Mouse (Mus musculus) Muller cell, postnatal 12 days (primary cell): ENCODE results near the gene Gm44596.
A peak's percentile ranks its signal among the peaks of the same experiment; 100 is the strongest.

Experiments
- DNase-seq: peaks from one replicate; pipeline ENCODE4 v3.0.0-alpha.2; 2015; ENCODE audit errors: inconsistent ontology term

The Gm44596 gene

DNA sequence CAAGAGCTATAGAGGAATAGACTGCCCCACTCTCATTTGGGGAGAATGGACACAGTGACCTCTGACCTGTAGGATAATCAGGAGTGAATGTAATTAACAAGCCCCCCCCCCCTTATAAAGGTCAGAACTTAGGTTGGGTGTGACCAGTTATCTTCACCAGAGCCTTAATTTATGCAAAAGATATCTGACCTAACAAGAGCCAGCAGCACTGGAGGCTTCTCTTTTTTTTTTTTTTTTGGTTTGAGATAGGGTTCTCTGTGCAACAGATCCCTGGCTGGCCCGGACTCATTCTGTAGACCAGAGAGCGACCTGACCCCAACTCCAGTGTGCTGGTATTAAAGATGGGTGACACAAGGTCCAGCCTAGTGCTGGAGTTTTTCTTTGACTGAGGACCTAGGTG, 54.0 kb downstream of the Gm44596 start:
- no peak for DNase-seq

DNA sequence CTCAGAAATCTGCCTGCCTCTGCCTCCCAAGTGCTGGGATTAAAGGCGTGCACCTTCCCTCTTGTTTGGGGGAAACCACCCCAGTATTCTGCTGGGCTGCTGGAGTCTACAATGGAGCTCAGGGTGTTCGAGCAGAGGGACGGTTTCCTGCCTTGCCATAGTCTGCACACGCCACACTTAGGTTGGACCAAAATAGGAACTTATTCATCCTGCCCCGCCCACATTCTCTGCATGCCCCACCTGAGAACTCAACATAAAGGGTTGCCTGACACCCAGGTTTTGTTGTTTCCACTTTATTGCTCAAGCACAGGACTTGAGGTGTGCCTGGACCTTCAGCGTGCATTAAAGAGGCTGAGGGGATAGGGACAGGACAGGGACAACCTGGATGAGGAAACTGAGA, 54.5 kb downstream of the Gm44596 start:
- no peak for DNase-seq

DNA sequence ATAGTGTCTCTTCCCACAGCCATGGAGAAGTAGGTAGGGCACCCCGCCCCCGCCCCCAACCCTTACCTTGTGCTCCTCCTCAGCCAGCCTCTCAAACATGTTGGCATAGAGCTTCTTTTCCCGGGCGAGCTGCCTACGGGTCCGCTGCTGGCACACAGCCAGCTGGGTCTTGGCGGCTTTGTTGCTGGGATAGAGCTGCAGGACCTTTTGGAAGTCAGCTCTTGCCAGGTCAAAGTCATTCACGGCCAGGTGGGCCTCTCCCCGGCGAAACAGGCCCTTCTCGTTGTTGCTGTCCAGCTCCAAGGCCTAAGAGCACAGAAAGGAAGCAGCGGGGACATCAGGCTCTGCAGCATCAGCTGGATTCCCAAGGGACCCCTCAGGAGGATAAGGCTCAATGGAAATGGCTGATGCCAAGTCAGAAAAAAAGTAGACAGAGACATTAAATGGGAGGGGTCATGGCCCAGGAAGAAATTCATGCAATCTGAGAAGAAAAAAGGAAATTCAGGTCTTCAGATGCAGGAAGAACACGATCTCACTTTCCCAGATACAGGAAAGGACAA, 57.1 kb downstream of the Gm44596 start:
- DNase-seq: no peak

DNA sequence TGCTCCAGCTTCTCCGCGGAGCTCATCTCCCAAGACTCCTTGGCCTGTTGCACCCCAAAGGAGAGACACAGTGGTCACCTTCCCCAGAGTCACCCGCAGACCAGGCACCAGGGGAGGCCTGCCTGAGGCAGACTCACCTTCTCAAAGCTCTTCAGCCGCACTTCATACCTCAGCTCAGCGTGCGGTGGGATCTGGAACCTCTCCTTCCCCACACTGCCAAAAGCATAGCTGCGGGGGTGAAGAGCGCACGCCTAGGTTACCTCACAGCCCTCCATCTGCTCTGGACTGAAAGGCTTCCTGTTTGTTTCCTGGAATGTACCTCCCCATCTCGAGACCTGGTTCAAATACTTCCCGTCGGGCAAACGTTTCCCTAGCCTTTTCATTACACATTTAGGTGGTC, 58.3 kb downstream of the Gm44596 start:
- DNase-seq: no peak

DNA sequence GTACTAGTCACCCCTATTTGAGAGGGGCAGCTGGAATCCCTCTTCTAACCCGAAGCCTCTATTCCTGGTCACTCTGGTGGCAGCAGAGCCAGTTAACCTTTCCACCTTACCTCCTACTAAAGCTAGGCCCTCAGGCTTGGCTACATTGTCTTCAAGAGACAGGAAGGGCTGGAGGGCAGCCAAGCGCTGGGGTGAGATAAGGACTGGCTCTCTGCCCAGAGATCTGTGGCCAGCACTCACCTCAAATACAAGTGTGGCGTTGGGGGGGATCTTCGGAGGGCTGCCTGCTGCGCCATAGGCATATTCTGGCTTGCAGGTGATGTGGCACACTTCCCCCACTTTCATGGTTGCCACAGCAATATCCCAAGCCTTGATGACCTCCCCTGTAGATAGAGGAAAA, 60.2 kb downstream of the Gm44596 start:
- DNase-seq: no peak

DNA sequence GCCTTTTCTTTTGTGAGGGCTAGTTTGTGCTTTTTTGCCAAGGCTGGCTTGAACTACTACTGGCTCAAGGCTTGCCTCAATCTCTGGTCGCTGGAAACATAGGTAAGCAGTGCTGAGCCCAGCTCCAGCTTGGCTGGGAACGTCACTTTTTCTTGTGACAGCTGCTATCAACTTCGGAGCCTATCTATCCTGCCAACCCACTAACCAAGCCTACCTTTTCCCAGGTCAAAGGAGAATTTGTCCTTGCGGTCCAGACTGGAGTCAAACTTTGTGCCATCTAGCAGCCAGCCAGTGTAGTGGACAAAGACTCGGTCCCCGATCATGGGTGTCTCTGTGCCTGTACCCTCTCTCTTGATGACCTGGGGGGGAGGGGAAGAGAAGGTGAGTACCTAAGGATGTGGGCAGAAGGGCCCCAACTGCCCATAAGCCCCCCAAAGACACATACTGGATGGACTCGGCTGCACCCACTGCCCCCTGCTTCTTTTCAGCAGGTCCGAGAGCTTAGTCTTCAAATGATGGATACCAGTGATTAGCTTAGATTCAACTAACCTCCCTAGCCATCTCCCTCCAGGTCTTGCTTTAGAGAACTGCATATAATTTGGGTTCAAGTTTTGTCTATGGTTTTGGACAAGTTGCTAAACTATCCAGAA, 61.2 kb downstream of the Gm44596 start:
- no peak for DNase-seq

DNA sequence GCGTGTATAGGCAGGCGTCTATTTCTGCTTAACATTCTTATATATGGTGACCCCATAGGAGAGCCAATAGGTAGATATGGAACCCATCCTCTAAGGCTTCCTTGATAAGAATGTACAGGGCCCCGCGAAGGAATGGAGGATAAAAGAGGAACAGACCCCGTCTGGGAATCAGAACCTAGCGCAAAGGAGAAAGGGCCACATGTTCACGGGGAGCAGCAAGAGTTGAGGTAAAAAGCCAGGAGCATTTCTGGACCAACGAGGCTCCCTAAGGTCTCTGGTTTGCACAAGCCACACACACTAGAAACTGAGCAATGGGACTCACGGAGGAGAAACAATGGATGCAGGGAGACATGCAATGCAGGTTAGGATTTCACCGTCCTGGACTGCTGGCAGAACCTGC, 62.0 kb downstream of the Gm44596 start:
- no peak for DNase-seq

DNA sequence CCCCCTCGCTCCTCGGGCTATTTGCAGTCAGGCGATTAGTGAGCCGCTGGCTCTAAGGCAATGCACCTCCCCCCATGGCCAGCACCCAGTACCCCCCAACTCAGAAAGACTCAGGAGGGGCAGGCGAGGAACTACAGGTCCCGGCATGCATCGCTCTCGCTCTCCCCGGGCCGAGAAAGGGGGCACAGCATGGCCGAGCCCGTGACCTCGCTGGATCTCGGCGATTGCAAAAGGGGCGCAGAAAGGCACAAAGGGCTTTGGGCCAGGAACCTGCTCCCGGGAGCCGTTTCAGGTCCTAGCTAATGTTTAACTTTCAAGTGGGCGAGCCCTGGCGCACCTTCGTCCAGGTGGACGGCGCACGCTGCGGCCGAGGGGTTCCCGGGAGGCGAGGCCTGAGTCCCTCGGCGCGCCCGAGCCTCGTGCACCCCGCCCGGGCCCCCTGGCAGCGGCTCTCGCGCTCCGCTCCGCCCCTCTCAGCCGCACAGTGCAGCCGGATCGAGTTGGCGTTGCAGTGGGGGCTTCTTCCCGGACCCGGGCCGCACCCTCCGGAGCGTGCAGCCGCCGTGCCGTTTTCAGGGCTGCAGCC, 62.5 kb downstream of the Gm44596 start:
- DNase-seq: peak; percentile 65

DNA sequence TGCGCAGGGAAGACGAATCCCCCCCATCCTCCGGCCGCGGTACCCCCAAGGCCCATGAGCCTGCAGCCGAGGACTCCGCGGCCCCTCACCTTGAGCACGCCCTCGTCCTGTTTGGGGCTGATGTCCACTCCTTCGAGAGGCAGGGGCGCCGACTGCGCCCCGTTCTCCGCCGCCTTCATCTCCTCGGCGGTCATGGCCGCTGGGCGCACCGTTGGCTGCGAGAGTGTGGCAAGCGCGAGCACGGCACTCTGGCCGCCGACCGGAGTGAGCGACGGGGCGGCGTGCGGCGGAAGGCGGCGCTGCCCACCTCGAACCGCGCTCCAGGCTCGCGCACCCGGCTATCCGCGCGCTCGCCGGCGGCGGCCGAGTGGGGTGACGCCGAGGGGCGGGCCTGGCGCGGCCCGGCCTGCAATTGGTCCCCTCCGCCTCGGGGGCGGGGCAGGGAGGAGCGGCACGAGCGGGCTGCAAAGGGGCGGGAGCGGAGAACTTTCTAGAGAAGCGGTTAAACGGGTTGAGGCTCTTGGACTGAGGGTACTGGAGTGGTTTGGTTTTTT, 63.1 kb downstream of the Gm44596 start, which contains the start of gene Fkbp4:
Gene Fkbp4 (minus strand): TSS at position 361 of the 554 bp plus-strand sequence.
- DNase-seq: peak; percentile 97

DNA sequence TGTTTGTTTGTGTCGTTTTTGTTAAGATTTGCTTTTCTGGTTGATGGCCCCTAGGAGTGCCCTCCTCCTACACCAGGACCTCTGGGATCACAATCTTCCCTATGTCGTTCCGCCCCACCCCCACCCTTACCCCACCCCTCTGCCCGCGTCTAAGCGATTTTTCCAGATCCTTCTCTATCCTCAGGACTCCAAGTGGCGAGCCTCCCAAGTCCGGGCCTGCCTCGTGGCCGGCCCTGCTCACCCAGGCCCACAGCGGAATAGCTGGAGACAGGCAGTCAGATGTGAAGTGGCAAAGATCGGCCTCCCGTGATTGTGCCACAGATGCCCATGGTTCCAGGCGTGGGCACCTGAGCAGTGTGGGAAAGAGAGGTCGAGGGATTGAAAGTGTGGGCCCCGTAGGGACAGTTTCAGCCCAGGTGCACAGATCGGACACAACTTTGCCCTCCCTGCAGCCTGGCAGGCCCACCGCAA, 63.6 kb downstream of the Gm44596 start:
- no peak for DNase-seq

DNA sequence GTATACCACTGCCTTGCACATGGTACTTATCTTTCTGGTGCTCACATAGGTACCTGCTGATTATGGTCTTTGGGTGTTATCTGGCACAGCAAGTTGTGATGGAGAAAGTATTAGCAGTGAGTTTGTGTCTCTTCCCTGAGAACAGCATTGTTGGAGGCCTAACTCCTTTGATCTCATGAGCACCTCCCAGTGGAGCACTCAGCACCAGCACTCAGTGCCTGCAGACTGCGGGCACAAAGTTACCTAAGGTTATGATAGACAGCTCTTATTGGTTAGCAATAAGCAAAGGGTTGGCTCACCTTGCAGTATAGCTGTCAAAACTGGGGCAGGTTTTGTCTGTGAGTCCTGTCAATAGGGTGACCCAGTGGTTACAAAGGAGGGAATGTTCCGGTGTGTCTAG, 64.9 kb downstream of the Gm44596 start:
- DNase-seq: no peak

DNA sequence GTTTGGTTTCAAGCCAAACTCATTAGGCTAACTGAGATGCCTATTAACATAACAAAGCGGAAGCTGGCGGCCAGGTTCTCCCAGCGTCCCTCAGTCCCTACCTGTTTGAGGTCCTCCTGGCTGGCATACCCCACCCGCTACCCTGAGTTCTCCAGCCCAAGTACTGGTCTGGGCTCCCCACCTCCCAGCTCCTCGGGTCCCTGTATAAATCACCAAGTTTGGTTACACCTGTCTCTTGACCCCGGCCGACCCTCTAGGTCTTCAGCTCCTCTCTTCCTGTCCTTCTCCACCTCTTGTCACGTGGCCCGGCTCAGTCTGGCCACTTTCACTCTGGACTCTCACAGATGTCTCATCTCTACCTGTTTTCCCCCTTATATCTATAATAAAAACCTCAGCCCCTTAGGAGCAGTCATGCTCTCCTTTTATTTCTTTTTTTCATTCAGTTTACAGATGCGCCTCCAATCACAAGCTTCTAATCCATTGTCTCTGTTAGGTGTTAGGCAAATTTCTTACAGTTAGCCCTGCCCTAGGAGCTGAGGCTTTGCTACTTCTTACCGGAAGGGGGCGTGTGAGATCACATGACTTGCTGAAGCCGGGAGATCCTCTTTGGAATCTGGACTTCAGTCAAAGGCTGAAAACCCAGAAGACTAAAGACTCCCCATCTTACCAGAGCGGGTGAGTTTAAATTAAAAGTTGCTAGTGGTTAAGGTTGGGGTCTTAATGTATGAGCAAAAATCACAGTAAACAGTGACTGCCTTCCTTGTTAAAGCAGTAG, 70.6 kb downstream of the Gm44596 start:
- peak; percentile 37 for DNase-seq

DNA sequence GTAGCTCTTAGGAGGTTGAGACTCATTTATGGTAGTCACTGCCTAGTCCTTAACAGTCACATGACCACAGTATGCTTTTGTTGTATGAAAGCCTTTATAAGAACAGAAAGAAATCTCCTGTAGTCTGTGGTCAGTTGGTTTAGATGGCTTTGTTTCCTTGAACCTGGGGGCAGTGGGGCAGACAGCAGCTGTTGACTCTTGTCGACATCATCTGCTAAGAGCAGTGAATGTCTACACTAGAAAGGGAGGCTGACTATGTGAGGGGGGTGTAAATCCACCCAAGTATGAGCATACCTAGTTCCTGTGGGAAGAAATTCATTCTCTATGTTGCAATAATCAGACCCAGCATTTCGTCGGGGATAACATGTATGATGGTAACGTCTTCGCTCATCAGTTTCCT, 71.8 kb downstream of the Gm44596 start:
- no peak for DNase-seq

DNA sequence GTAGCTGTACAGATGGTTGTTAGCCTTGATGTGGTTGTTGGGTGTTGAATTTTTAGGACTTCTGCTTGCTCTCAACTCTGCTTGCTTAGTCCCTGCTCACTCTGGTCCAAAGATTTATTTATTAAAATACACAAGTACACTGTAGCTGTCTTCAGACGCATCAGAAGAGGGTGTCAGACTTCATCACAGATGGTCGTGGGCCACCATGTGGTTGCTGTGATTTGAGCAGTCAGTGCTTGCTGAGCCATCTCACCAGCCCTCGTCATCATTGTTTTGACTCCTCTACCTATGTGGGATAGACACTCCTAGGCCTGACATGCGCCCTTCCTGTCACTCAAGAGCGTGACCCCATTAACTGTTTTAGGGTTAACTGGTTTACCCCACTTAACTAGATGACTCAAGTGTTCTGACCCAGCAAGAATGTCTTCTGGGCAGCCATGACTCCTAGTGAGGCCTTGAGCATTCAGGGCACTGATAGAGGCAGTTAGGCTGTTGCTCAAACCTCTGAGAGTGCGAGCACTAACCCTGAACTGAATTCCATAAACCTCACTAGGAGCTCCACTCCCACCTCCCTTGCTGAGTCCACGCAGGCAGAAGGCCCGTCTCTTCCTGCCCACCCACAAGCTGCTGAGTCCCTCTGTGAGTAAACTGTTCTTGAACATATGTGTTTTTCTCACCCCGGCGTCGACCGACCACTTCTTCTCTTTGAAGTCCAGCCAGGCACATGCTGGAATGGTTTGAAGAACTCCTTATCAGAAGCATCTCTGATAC, 80.7 kb downstream of the Gm44596 start:
- no peak for DNase-seq
